In the genomic region with DNA sequence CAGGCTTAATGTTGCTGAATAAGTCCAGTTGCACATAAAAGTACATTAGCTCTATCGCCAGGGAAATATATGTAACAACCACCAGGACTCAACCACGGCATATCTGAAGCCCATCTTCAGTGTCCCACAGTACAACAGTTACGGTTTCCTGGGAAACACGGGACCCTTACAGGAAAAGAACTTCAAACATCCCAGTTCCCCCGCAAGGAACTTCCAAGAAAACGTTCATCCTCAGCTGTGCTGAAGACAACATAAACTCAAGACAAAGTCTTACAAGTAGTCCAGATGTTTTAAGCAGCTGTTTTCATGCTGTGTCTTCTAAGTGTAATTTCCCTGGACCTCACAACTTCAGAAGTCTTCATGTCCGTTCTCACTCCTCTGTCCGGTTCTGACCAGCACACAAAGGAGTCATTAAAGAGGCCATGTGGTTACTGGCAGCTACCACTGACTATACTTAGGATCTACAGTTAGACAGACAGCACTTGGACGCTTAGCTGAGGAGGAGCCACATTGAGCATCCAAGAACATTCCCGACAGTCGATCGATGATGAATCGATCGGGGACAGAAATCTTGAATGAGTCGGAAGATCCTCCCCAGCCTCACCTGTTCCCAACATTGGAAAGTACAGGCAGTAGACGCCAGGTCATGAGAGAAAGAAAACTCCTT, we compare ENCODE assay signal across 8 mouse cellular contexts. TPM values are rescaled to one million over a fixed set of nuclear protein-coding genes. Genes with fewer than 3 reads are reported as not detected.
A peak's percentile ranks its signal among the peaks of the same experiment; 100 is the strongest.
DNase-seq lines count a peak whose midpoint lies in the region; ATAC-seq lines count a peak whose summit lies in the region.

No protein-coding gene starts in this region.

- no peak for ATAC-seq in forebrain, embryonic 14.5 days
- ATAC-seq in midbrain, embryonic 16.5 days = peak; percentile 27

- H3K9me3 ChIP-seq in forebrain, embryonic 14.5 days (replicated peaks; ENCODE audit: control insufficient read depth, low read length) = no peaks in the 10 kb centered on the region
- H3K9me3 ChIP-seq in midbrain, embryonic 16.5 days (replicated peaks; ENCODE audit: control insufficient read depth, low read length, poor library complexity, severe bottlenecking) = no peaks in the 10 kb centered on the region

- no peak overlapping the region for H3K27ac ChIP-seq in forebrain, embryonic 14.5 days (ENCODE audit: low read depth, low read length)
- no peak overlapping the region; the same call in 1 of the 2 replicates for H3K27ac ChIP-seq in midbrain, embryonic 16.5 days (ENCODE audit: low read length)

- intact Hi-C loops in gastrocnemius, postnatal 36 days (cut with DNase I) = no loop called here
- intact Hi-C loops in left cerebral cortex, postnatal 10 days (cut with DNase I) = no loop called here

- H3K4me3 ChIP-seq in forebrain, embryonic 14.5 days (ENCODE audit: low read depth, low read length) = peak overlapping the region; percentile 88
- H3K4me3 ChIP-seq in midbrain, embryonic 16.5 days (ENCODE audit: low read depth, low read length) = peak overlapping the region; percentile 76

- DNase-seq in kidney, adult 9 months = peak; percentile 27
- DNase-seq in kidney, adult 11 months = no peak
- peak; percentile 62 for DNase-seq in adipocyte (ENCODE audit: low spot score)
- no peak for DNase-seq in forebrain, embryonic 14.5 days (ENCODE audit: low spot score)
- peak; percentile 22 for DNase-seq in kidney, postnatal 14 days
- no peak for DNase-seq in gastrocnemius, postnatal 36 days
- no peak for DNase-seq in left cerebral cortex, postnatal 10 days (ENCODE audit: extremely low spot score in 1 of 2, low spot score in 2 of 2)

- peaks cover 19% of the 10 kb centered on the region for H3K4me1 ChIP-seq in forebrain, embryonic 14.5 days (ENCODE audit: control insufficient read depth, insufficient read depth, low read length)
- H3K4me1 ChIP-seq in midbrain, embryonic 16.5 days (ENCODE audit: control insufficient read depth, insufficient read depth, low read length) = peaks cover 26% of the 10 kb centered on the region

- peak overlapping the region; percentile 84 for H3K4me2 ChIP-seq in forebrain, embryonic 14.5 days (ENCODE audit: low read length)
- H3K4me2 ChIP-seq in midbrain, embryonic 16.5 days (ENCODE audit: low read length) = peak overlapping the region; percentile 80

- peak overlapping the region; percentile 93 for H3K9ac ChIP-seq in forebrain, embryonic 14.5 days (ENCODE audit: low read length)
- peak overlapping the region; percentile 94 for H3K9ac ChIP-seq in midbrain, embryonic 16.5 days (ENCODE audit: low read depth, low read length)

- WGBS in forebrain, embryonic 14.5 days = 8% methylated on average over 16 of the region's 16 CpGs
- WGBS in midbrain, embryonic 16.5 days = 7% methylated on average over 16 of the region's 16 CpGs

- H3K36me3 ChIP-seq in forebrain, embryonic 14.5 days (ENCODE audit: control insufficient read depth, insufficient read depth, low read length) = no peaks in the 10 kb centered on the region
- H3K36me3 ChIP-seq in midbrain, embryonic 16.5 days (ENCODE audit: control insufficient read depth, insufficient read depth, low read length) = no peaks in the 10 kb centered on the region

- H3K27me3 ChIP-seq in forebrain, embryonic 14.5 days (replicated peaks; ENCODE audit: control insufficient read depth, insufficient read depth, low read length) = no peaks in the 10 kb centered on the region
- no peaks in the 10 kb centered on the region for H3K27me3 ChIP-seq in midbrain, embryonic 16.5 days (ENCODE audit: control insufficient read depth, insufficient read depth, low read depth, low read length)

RNA-seq across cellular contexts. Expression of a gene that starts 0.9 kb away (rescaled TPM):
- 21.9 and 23.8 TPM in 2 replicates for polyA plus RNA-seq in forebrain, embryonic 14.5 days (2014; fragmentation: Nextera tagmentation; extraction: Ambion mirVana)
- polyA plus RNA-seq in midbrain, embryonic 16.5 days (2015; fragmentation: Nextera tagmentation; extraction: Ambion mirVana) = 12.6 and 15.0 TPM in 2 replicates
- 10 to 100 TPM; 21.6 to 25.6 TPM for total RNA-seq in gastrocnemius, postnatal 36 days (2021)
- total RNA-seq in left cerebral cortex, postnatal 10 days (2021) = 10 to 100 TPM; 49.1 to 52.4 TPM

RNA-seq across cellular contexts. Expression of a gene that starts 0.9 kb away (rescaled TPM):
- 98.6 and 130 TPM in 2 replicates for polyA plus RNA-seq in forebrain, embryonic 14.5 days (2014; fragmentation: Nextera tagmentation; extraction: Ambion mirVana)
- 115 and 121 TPM in 2 replicates for polyA plus RNA-seq in midbrain, embryonic 16.5 days (2015; fragmentation: Nextera tagmentation; extraction: Ambion mirVana)
- total RNA-seq in gastrocnemius, postnatal 36 days (2021) = 100 to 1,000 TPM; 113 to 145 TPM
- total RNA-seq in left cerebral cortex, postnatal 10 days (2021) = 10 to 100 TPM; 63.4 to 71.9 TPM

RNA-seq across cellular contexts. Expression of a gene that starts 38.5 kb away (rescaled TPM):
- polyA plus RNA-seq in forebrain, embryonic 14.5 days (2014; fragmentation: Nextera tagmentation; extraction: Ambion mirVana) = 33.1 and 33.9 TPM in 2 replicates
- 48.6 and 49.2 TPM in 2 replicates for polyA plus RNA-seq in midbrain, embryonic 16.5 days (2015; fragmentation: Nextera tagmentation; extraction: Ambion mirVana)
- 10 to 100 TPM; 38.3 to 39.5 TPM for total RNA-seq in gastrocnemius, postnatal 36 days (2021)
- 10 to 100 TPM; 33.4 TPM for total RNA-seq in left cerebral cortex, postnatal 10 days (2021)

RNA-seq across cellular contexts. Expression of a gene that starts 46.9 kb away (rescaled TPM):
- polyA plus RNA-seq in forebrain, embryonic 14.5 days (2014; fragmentation: Nextera tagmentation; extraction: Ambion mirVana) = 25.1 and 27.1 TPM in 2 replicates
- 29.9 and 32.4 TPM in 2 replicates for polyA plus RNA-seq in midbrain, embryonic 16.5 days (2015; fragmentation: Nextera tagmentation; extraction: Ambion mirVana)
- total RNA-seq in gastrocnemius, postnatal 36 days (2021) = 10 to 100 TPM; 16.6 to 19.7 TPM
- 10 to 100 TPM; 27.1 to 34.8 TPM for total RNA-seq in left cerebral cortex, postnatal 10 days (2021)

Comparison
In these comparisons a context has a peak if more than half of its experiments do, and no peak if none do; other contexts are left out.
1. DNase-seq: peak in kidney, adult 9 months (single experiment), adipocyte (single experiment) and kidney, postnatal 14 days (single experiment); none in kidney, adult 11 months (single experiment), forebrain, embryonic 14.5 days (single experiment), gastrocnemius, postnatal 36 days (0 of 2) and left cerebral cortex, postnatal 10 days (0 of 2).